Mouse (Mus musculus): ENCODE data around the gene Trim71.

DNA sequence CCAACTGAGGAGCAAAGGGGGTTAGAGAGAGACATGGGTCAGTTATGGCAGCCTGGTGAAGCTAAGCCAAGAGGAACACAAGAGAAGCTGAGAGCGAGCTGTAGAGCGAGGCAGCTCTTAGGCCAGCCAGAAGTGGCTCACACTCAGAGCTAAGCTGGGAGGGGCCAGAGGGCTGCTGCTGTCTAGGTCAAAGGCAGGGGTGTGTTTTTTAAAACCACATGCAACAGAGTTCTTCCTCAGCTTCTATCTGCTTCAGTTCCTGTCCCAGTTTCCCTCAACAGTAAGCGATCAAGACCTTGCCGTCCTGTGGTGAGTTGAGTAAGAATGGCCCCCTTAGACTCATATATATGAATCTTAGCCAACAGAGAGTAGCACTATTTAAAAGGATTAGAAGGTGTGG, 48.9 kb upstream of the Trim71 start:
- TF ChIP-seq CTCF (IDR thresholded peaks at IDR 0.05; ENCODE audit: insufficient read depth, low read depth, low read length) (no peak), POLR2A (IDR thresholded peaks at IDR 0.05; ENCODE audit: insufficient read depth, low read depth, low read length) (no peak)

All from olfactory bulb, adult 2 months (tissue).